Mouse (Mus musculus) kidney, adult 18-20 months (tissue): ENCODE measurements around the gene Ddhd1.
A peak's percentile ranks its signal among the peaks of the same experiment; 100 is the strongest.

Source experiments
- DNase-seq: peaks from one replicate; pipeline ENCODE4 v3.0.0; 2021

Gene Ddhd1

DNA sequence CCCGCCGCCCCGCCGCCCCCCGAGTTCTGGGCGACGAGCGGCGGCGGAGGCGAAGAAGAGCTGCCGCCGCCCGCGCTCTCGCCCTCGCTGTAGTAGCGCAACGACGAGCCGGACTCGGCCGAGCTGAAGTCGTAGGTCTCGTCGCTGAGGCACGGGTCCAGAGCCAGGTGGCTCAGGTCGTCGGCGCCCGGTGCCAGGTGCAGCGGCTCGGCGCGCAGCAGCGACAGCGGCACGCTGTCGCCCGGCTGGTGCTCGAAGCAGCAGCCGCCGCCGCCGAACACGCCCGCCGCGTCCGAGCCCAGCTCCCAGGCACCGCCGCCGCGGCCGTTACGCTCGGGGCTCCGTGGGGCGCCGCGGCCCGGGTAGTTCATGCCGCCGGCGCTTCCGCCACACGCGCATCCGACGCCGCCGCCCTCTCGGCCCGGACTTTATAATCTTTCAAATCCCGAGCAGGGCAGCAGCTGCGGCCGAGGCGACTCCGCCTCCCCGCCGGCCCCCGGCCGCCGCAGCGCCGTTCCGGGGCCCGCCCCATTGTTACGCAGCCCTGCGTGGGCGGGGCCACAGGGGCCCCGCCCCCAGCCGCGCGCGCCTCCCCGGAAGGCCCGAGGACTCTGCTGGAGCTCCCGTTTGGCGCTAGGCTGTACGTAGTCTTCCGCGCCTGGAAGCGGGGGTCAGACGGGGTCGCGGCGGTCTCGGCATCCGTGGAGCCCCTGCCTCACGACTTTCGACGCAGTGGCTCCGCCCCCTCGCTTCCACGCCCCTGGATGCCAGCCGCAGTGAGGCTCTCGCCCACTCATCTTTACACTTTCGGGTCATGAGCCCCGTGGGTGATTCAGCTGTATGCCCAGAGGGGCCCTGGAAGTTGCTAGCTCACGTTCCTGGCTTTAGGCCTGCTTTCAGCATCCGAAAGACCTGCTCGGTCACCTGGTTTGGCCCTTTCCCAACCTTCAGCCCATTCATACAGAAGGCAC is at the start of gene Ddhd1:
TSS of gene Ddhd1 (minus strand) at position 503 of the 971 bp plus-strand sequence.
- DNase-seq: peak; percentile 89

DNA sequence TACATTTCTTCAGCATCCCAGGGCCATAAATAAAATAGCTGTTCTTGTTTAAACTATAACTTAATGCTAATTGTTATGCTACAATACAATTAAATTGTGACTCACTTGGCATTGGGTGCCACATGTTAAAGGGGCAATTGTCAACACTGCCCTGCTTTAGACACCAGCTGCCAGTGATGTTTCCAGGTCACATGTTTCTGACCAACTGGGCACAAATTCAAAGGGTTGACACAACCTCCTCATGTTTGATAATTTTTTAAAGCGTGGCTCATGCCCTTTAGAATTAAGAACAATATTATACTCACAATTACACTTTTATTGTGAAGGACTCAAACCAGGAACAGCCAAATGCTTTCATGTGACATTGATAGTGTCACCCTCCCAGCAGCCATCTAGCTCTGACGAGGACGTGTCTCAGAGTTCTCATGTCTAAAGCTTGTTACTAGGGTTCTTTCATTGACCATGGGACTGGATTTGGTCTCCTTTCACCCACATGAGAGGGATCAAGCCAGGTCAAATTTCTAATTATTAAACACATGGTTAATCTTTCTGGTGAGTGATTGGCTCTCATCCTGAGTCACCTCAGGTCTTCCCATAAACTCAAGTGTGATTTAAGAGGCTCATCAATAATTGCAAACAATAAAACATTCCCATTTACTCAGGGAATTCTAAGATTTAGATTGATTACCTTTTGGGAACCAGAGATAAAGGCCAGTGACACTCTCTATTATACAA is 49.4 kb upstream of the Ddhd1 start:
- DNase-seq: no peak

DNA sequence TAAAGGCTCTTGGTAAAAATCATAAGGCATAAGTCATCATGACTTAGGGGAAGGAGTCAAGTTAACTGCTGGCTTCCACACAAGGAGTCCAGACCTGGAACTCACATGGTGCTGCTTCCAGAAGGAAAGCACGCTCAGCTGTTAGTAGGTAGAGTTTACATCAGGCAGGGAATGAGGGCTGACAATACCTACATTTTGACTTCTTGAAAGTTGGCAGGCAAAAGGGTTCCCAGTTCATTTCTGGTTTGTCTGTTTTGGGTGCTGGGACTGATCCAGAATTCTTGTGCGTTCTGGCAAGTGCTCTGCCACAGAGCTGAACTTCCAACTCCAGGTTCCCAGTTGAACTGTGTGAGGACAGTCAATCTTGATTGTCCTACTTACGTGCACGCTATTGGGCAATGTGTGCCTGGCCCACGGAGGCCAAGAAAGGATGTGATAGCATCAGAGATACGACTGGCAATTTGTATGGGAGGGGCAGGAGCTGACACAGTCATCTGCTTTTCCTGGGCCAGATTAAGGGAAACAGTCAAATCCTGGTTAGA is 42.2 kb upstream of the Ddhd1 start:
- no peak for DNase-seq

- DNase-seq: no peak
Observed at GRCm38 (mm10) chr14:45698867-45699266, 40.9 kb upstream of the Ddhd1 start.

- DNase-seq: no peak
Observed at GRCm38 (mm10) chr14:45696098-45696497, 38.2 kb upstream of the Ddhd1 start.

- no peak for DNase-seq
Observed at GRCm38 (mm10) chr14:45693891-45694290, 35.9 kb upstream of the Ddhd1 start.

DNA sequence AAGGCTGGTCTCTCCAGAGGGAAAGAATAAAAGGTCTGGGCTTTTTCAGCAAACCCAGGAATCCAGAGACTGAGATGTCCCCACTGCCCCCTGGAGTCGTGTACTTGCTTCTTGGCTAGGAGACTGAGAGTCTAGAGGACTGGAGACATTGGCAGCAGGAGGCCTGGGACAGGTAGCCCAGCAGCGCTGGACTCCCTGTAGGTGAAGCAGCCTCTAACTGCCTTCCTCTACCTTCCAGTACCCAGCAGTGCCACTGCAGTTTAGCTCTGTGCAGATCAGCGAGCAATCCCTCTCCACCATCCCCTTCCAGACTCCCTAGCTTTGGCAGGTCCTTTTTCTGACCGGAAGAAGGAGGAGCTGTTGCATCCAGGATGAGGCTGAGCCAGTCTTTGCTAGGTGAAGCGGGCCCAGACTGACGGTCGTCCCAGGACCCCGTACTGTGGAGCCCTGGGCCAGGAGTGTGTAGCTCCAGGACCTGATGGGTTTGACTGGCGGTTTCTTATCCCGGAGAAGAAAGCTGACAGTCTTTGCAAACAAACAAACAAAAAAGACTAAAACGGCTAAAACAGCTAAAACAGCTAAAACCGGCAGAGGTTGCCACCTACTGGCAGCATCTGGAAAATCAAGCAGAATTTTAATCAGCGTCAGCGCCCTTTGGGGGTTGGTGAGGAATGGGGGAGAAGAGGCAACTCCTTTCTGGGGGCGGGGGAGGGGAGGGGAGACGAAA is 32.7 kb upstream of the Ddhd1 start:
- DNase-seq: peak; percentile 77

DNA sequence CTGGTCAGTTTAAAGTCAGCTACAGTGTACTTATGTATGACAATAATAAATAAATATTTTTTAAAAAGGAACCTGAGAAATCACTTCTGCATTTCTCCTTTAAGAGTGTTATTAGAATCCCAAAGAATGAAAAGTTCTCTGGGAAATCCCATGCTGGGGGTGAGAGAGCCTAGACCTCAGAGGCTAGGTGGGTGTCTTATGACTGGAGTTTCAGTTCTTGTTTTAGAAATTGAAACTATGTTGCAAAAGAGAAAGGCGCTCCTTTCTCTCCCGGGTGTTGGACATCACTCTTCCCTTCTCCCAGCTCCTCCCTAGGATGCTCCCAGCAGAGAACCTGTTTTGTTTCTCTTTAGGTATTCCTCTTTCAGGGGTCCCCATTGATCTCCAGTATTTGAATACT is 27.4 kb upstream of the Ddhd1 start:
- no peak for DNase-seq

DNA sequence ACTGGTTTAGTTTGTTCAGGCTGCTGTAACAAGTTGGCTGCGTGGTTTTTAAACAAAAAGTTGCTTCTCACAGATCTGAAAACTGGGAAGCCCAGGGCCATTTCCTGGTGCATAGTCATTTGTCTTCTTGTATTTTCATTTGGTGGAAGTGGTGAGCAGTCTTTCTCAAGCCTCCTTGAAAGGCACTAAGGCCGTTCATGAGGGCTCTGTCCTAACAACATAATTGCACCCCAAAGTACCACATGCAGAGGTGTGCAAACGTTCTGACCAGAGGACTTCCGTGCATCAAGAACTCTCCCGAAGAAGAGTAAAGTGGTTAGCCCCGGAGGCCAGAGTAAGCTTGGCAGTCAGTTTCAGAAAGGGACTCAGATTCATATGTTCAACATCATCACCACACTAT is 18.8 kb upstream of the Ddhd1 start:
- no peak for DNase-seq

DNA sequence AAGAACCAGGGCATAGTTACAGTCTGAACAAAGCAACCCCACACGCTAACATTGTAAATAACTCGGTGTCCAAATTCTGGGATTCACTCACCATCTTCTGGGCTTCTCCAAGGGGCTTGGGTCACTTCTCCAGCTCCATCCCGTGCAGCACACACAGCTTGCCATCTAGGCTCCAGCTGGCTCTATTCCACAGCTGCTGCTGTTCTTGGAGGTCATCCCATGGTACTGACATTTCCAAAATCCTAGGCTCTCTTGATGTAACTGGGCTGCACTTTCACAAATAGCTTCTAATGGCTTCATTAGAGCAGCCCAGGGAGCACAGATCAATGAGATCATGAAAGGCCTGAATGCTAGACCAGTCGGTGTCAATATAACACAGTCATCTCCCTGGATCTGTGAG is 10.4 kb upstream of the Ddhd1 start:
- DNase-seq: no peak

DNA sequence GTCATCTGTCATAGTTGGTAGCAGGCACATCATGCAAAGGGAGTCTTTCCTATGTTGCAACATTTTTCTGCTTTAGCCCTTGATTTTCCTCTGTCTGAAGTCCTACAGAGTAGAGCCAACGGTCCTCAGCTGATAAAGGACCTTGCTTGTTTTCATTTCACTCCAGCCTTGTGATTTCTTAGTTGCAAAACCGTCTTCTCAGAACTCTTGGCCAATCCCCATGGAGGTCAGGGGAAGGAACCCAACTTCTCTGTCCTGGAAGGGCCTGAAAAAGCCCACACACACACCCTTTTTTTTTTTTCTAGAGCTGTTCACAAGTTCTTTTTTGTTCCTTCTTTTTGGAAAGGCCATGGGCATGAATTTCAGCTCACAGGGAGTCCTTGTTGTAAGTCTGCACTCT is 9.3 kb upstream of the Ddhd1 start:
- no peak for DNase-seq

- no peak for DNase-seq
Observed at GRCm38 (mm10) chr14:45661575-45661974, 3.6 kb upstream of the Ddhd1 start.

DNA sequence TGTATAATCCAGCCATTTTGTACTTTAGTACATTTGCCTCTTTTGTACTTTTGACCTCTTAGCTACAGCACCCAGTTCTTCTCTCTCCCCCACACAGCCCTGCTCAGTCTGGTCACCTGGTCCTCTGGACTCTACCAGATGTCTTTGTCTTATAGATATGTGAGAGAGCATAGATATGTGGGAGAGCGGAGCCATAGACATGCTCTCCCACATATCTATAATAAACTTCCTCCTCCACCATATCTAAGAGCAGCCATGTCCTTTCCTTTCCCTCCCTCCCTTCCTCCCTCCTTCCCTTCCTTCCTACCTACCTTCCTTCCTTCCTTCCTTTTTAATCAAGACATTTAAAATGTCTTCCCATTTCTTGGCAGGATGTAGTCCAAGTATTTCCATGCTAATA is 2.4 kb upstream of the Ddhd1 start:
- no peak for DNase-seq

DNA sequence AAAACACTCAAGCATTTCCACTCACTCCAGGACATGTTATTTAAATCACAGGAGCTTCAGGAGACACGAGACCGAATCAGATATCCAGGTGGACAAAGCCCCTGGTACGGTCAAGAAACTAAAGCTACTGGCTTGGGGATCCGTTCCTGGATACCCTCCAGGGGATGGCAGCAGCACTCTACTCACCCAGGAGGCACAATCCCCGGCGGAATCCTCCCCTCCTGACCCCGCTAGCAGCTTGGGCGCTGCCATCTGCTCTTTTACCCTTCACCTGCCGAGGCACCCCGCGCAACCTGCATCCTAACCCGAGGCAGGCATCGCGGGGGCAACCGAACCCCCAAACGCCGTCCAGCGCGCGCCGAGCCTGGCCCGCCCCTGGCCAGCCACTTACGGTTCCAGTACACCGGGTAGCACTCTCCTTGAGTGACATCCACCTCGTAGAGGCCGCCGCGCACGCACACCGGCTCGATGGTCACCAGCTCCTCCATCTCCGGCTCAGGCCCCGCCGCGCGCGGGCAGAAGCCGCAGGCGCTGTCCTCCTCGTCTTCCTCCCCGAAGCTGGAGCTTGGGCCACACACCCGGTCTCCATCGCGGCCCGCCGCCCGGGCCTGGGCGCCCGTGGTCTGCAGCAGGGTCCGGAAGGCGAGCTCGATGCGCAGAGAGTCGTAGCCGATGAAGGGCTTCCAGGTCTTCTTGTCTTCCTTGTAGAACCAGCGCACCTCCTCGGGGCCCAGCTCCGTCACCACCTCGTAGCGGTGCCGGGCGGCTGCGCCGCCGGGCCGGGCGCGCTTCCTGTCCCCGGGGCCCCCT is 907 bp downstream of the Ddhd1 start:
- DNase-seq: peak; percentile 74

DNA sequence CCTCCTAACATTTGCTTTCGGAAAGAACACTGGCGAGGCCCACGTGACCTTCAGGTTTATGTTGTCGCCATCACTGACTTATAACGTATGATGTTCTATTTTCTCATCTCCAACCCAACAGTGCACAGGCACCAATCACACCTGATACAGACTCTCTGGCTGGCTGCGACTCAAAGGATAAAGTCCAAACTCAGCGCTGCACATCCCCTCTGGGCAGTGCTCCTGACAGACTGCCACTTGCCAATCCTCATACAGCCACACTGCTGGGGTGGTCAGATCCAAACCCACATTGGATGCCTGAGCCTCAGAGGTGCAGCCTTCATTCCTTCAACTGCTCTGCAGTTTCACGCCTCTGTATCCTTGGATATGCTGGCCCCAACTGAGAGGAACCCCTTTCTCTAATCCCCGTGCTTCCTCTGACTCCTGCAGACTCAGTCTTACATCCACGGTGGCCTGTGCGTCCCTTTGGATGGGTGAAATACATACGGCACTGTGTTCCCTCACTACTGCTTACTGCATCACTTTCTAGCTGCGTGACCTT is 3.0 kb downstream of the Ddhd1 start:
- DNase-seq: peak; percentile 54

DNA sequence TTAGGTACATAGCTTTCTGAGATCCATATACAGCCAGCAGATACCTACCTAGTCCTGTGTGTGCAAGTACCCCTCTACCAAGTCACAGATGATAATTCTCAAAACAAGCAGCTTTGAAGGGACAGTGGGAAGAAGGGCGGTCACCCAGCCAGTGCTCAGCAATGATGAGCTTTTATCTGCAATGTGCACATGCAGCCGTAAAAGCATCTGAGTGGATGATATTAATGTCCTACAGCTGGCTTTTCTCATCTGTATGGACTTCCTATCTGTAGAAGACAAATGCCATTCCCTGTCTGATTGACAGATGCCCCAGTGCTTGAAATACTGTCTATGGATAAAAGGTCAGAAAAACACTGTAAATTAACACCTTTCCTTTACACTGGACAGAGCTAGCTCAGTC is 4.2 kb downstream of the Ddhd1 start:
- DNase-seq: no peak

GRCm38 (mm10) chr14:45648999-45649818 is 8.7 kb downstream of the Ddhd1 start:
- DNase-seq: no peak

DNA sequence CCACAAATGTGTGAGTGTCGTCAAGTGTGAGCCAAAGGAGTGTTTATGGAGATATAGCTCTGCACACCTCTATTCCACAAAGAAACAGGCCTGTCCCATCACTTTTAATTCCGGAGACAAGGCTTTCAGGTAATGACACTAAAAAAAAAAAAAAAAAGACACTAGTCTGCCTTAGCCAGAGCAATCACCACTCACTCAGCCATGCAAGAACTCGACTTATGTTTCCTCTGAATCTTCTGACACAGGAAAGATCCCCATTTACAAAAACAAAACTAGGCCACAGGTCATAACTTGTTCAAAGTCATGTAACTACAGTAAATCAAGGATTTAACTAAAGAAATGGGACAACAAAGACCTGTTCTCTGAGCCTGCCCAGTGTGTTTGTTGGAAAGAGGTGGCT is 9.8 kb downstream of the Ddhd1 start:
- DNase-seq: no peak

DNA sequence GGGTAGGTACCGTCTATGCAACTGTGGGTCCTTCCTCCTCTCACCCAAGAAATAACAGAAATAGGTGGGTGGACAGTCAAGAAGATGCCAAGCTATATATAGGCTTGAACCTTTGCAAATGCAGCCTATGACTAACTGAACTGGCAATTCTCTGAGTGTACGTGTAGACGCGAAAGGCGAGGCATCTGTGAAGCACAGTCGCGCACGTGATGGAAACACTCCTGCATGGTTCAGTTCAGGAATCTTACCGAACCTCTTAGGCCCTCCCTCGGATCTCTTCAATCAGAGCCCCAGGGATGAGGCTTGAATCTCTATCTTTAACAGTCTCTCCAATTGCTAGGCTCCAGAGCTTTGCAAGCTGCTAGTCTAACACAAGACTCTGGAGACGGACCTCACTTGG is 10.3 kb downstream of the Ddhd1 start:
- DNase-seq: no peak

DNA sequence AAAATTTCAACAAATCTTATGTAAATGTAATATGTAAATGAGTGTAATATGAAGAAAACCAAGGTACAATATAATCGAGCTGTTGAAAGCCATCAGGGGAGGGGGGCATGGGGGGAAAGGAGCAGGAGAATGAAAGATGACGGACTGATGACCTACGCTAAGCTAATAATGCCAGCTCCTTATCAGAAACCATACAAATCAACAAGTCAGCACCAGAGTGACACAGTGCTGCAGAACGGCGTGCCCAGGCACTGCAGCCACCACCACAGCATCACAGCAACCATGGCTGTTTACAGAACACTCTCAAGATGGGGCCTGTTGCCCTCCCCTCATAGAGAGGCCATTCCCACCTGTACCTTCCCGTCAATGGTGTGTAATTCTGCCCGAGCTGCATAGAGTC is 10.8 kb downstream of the Ddhd1 start:
- no peak for DNase-seq

- no peak for DNase-seq
Observed at GRCm38 (mm10) chr14:45644786-45645185, 13.2 kb downstream of the Ddhd1 start.
